ENCODE assay signal across 25 mouse cellular contexts in genomic region chr13:75750785-75751184, GRCm38 (mm10). TPM values are rescaled to one million over a fixed set of nuclear protein-coding genes. Genes with fewer than 3 reads are reported as not detected.
DNase-seq lines count a peak whose midpoint lies in the region; ATAC-seq lines count a peak whose summit lies in the region.
"Had no signal": no experiment of that assay in that cellular context is flagged by ENCODE, and none has a peak within 500 bp of the region (broad histone marks: within the 10 kb centered on the region; RNA-seq: fewer than 3 reads in every experiment).

No protein-coding gene starts in this region.

- DNase-seq in embryo, embryonic 10 days (ENCODE audit: low spot score) = peak; percentile 4
- DNase-seq in embryo, embryonic 10.5 days (ENCODE audit: low spot score) = no peak
- peak; percentile 64 for DNase-seq in heart, adult 11 months
- no peak for DNase-seq in heart, postnatal 25 days (ENCODE audit: low spot score)
- DNase-seq: adrenal gland, adult 8-10 months; adrenal gland, postnatal 14 days; adrenal gland, postnatal 36 days; B cell, adult 2 months; cerebellum, adult 11-12 months; cerebellum, adult 2 months; cerebellum, adult 9-10 months; cerebellum, postnatal 10 days; cerebellum, postnatal 25 days; forebrain, postnatal 0 days had no signal

- 0 out of 2 replicates have a peak, but pooled peaks have one; percentile 35 for ATAC-seq in embryonic facial prominence, embryonic 15.5 days (ENCODE audit: insufficient number of reproducible peaks, low FRiP score, low TSS enrichment, low read depth)
- ATAC-seq: activated CD4-positive, CD25-positive, alpha-beta regulatory T cell, adult 4 months; CD4-positive, CD25-positive, alpha-beta regulatory T cell, adult 4 months; forebrain, embryonic 15.5 days; forebrain, postnatal 0 days; Patski had no signal

- H3K27ac ChIP-seq in embryonic facial prominence, embryonic 15.5 days (replicated peaks) = no peak overlapping the region
- H3K27ac ChIP-seq: embryonic facial prominence, embryonic 13.5 days; forebrain, embryonic 10.5 days; forebrain, embryonic 12.5 days; forebrain, embryonic 15.5 days had no signal

- no peak overlapping the region for H3K4me2 ChIP-seq in embryonic facial prominence, embryonic 15.5 days (replicated peaks)
- H3K4me2 ChIP-seq: embryonic facial prominence, embryonic 13.5 days; forebrain, embryonic 12.5 days; forebrain, embryonic 15.5 days had no signal

- intact Hi-C loops in heart, postnatal 25 days (cut with DNase I) = loop anchor here (5.0 kb wide), 1 partner anchor 43 kb away; the partner anchor contains the start of gene Ell2

- no peaks in the 10 kb centered on the region for H3K9me3 ChIP-seq in embryonic facial prominence, embryonic 15.5 days (replicated peaks)
- H3K9me3 ChIP-seq: embryonic facial prominence, embryonic 13.5 days; forebrain, embryonic 10.5 days; forebrain, embryonic 12.5 days; forebrain, embryonic 15.5 days; G1E had no signal

- 52% methylated on average over 2 of the region's 2 CpGs for WGBS in embryonic facial prominence, embryonic 15.5 days

- H3K4me3 ChIP-seq in embryonic facial prominence, embryonic 15.5 days (replicated peaks) = no peak overlapping the region
- H3K4me3 ChIP-seq: embryonic facial prominence, embryonic 13.5 days; erythroblast, embryonic 14.5 days; forebrain, embryonic 10.5 days; forebrain, embryonic 12.5 days; forebrain, embryonic 15.5 days had no signal

- H3K9ac ChIP-seq in embryonic facial prominence, embryonic 15.5 days = no peak overlapping the region
- H3K9ac ChIP-seq: embryonic facial prominence, embryonic 13.5 days; forebrain, embryonic 12.5 days; forebrain, embryonic 15.5 days; forebrain, postnatal 0 days had no signal

- no peaks in the 10 kb centered on the region for H3K27me3 ChIP-seq in embryonic facial prominence, embryonic 15.5 days
- H3K27me3 ChIP-seq: CH12.LX; embryonic facial prominence, embryonic 13.5 days; forebrain, embryonic 12.5 days; forebrain, embryonic 15.5 days; Patski had no signal

- peaks cover 4% of the 10 kb centered on the region for H3K4me1 ChIP-seq in embryonic facial prominence, embryonic 15.5 days
- H3K4me1 ChIP-seq: forebrain, embryonic 10.5 days; forebrain, embryonic 12.5 days; forebrain, embryonic 15.5 days had no signal

- no peaks in the 10 kb centered on the region for H3K36me3 ChIP-seq in embryonic facial prominence, embryonic 15.5 days
- H3K36me3 ChIP-seq: embryonic facial prominence, embryonic 13.5 days; forebrain, embryonic 10.5 days; forebrain, embryonic 12.5 days; forebrain, embryonic 15.5 days had no signal

RNA-seq across cellular contexts. Expression of gene Ell2, which starts 44.2 kb away (rescaled TPM):
- 10 to 100 TPM; 13.9 to 20.9 TPM for total RNA-seq in heart, postnatal 25 days (2021)
- 14.1 and 15.3 TPM in 2 replicates for polyA plus RNA-seq in embryonic facial prominence, embryonic 15.5 days (2015; fragmentation: Nextera tagmentation; extraction: Ambion mirVana)

Comparison
In these comparisons a context has a peak if more than half of its experiments do, and no peak if none do; other contexts are left out.
1. DNase-seq: peak in embryo, embryonic 10 days (single experiment) and heart, adult 11 months (single experiment); none in embryo, embryonic 10.5 days (single experiment) and heart, postnatal 25 days (single experiment).